Mouse (Mus musculus): ENCODE data around the gene Cntn5. TPM values are rescaled to one million over a fixed set of nuclear protein-coding genes. Genes with fewer than 3 reads are reported as not detected.
A peak's percentile ranks its signal among the peaks of the same experiment; 100 is the strongest.

Gene Cntn5
- polyA plus RNA-seq (2012; rRNA removed), result not detected in 2 replicates

- Histone ChIP-seq H3K36me3 (ENCODE audit: control insufficient read depth, insufficient read depth, low read length) (no peaks in the 10 kb centered on the region), H3K27ac (ENCODE audit: insufficient read depth, low read length) (no peak within 1 kb of the TSS), H3K4me3 (ENCODE audit: extremely low read depth, insufficient read depth, insufficient read length) (no peak within 1 kb of the TSS), H3K4me1 (ENCODE audit: control insufficient read depth, insufficient read depth, insufficient read length) (no peaks in the 10 kb centered on the region), H3K27me3 (ENCODE audit: control insufficient read depth, insufficient read depth, low read length) (no peaks in the 10 kb centered on the region)
- WGBS, result 8% methylated on average over 28 of the region's 28 CpGs
- no peak for DNase-seq (ENCODE audit: low read depth in 1 of 2, low spot score in 2 of 2)
- TF ChIP-seq POLR2A (IDR thresholded peaks at IDR 0.05; ENCODE audit: low read depth, low read length) (no peak), CTCF (IDR thresholded peaks at IDR 0.05; ENCODE audit: extremely low read depth, insufficient read depth, insufficient read length, insufficient replicate concordance) (no peak)
Measured at GRCm38 (mm10) chr9:10904616-10905363, at the start of gene Cntn5. Gene Cntn5, minus strand, starts transcription at chr9:10904775.

GRCm38 (mm10) chr9:10950470-10950869, 45.9 kb upstream of the Cntn5 start:
- H3K4me3 ChIP-seq (ENCODE audit: extremely low read depth, insufficient read depth, insufficient read length), result no peak overlapping the region
- no peaks in the 10 kb centered on the region for H3K27me3 ChIP-seq (ENCODE audit: control insufficient read depth, insufficient read depth, low read length)
- TF ChIP-seq CTCF (IDR thresholded peaks at IDR 0.05; ENCODE audit: extremely low read depth, insufficient read depth, insufficient read length, insufficient replicate concordance) (no peak), POLR2A (IDR thresholded peaks at IDR 0.05; ENCODE audit: low read depth, low read length) (no peak)
- H3K36me3 ChIP-seq (ENCODE audit: control insufficient read depth, insufficient read depth, low read length), result no peaks in the 10 kb centered on the region
- no peaks in the 10 kb centered on the region for H3K4me1 ChIP-seq (ENCODE audit: control insufficient read depth, insufficient read depth, insufficient read length)
- H3K27ac ChIP-seq (ENCODE audit: insufficient read depth, low read length), result no peak overlapping the region
- DNase-seq (ENCODE audit: low read depth in 1 of 2, low spot score in 2 of 2), result no peak

GRCm38 (mm10) chr9:10909573-10909972, 5.0 kb upstream of the Cntn5 start:
- DNase-seq (ENCODE audit: low read depth in 1 of 2, low spot score in 2 of 2), result peak in 1 of 2 experiments; percentile 11

GRCm38 (mm10) chr9:10905696-10906095, 1.1 kb upstream of the Cntn5 start:
- TF ChIP-seq POLR2A (IDR thresholded peaks at IDR 0.05; ENCODE audit: low read depth, low read length) (no peak), CTCF (IDR thresholded peaks at IDR 0.05; ENCODE audit: extremely low read depth, insufficient read depth, insufficient read length, insufficient replicate concordance) (no peak)
- 80% methylated on average over 9 of the region's 9 CpGs for WGBS
- no peaks in the 10 kb centered on the region for H3K36me3 ChIP-seq (ENCODE audit: control insufficient read depth, insufficient read depth, low read length)
- no peaks in the 10 kb centered on the region for H3K4me1 ChIP-seq (ENCODE audit: control insufficient read depth, insufficient read depth, insufficient read length)
- no peak overlapping the region for H3K27ac ChIP-seq (ENCODE audit: insufficient read depth, low read length)
- H3K4me3 ChIP-seq (ENCODE audit: extremely low read depth, insufficient read depth, insufficient read length), result no peak overlapping the region
- DNase-seq (ENCODE audit: low read depth in 1 of 2, low spot score in 2 of 2), result no peak
- no peaks in the 10 kb centered on the region for H3K27me3 ChIP-seq (ENCODE audit: control insufficient read depth, insufficient read depth, low read length)

More at GRCm38 (mm10) chr9:10909573-10909972, 5.0 kb upstream of the Cntn5 start:
- Histone ChIP-seq H3K27ac (ENCODE audit: insufficient read depth, low read length) (no peak overlapping the region), H3K36me3 (ENCODE audit: control insufficient read depth, insufficient read depth, low read length) (no peaks in the 10 kb centered on the region), H3K27me3 (ENCODE audit: control insufficient read depth, insufficient read depth, low read length) (no peaks in the 10 kb centered on the region), H3K4me1 (ENCODE audit: control insufficient read depth, insufficient read depth, insufficient read length) (no peaks in the 10 kb centered on the region), H3K4me3 (ENCODE audit: extremely low read depth, insufficient read depth, insufficient read length) (no peak overlapping the region)
- 17% methylated on average over 5 of the region's 5 CpGs for WGBS
- TF ChIP-seq CTCF (IDR thresholded peaks at IDR 0.05; ENCODE audit: extremely low read depth, insufficient read depth, insufficient read length, insufficient replicate concordance) (no peak), POLR2A (IDR thresholded peaks at IDR 0.05; ENCODE audit: low read depth, low read length) (no peak)

- no peak for TF ChIP-seq POLR2A (IDR thresholded peaks at IDR 0.05; ENCODE audit: low read depth, low read length)
- TF ChIP-seq CTCF (IDR thresholded peaks at IDR 0.05; ENCODE audit: extremely low read depth, insufficient read depth, insufficient read length, insufficient replicate concordance), result no peak
- 85% methylated on average over 1 of the region's 1 CpGs for WGBS
Measured at GRCm38 (mm10) chr9:10879758-10880157, 24.8 kb downstream of the Cntn5 start.

GRCm38 (mm10) chr9:10873881-10874280, 30.7 kb downstream of the Cntn5 start:
- Histone ChIP-seq H3K27ac (ENCODE audit: insufficient read depth, low read length) (no peak overlapping the region), H3K4me3 (ENCODE audit: extremely low read depth, insufficient read depth, insufficient read length) (no peak overlapping the region), H3K36me3 (ENCODE audit: control insufficient read depth, insufficient read depth, low read length) (no peaks in the 10 kb centered on the region), H3K4me1 (ENCODE audit: control insufficient read depth, insufficient read depth, insufficient read length) (no peaks in the 10 kb centered on the region), H3K27me3 (ENCODE audit: control insufficient read depth, insufficient read depth, low read length) (no peaks in the 10 kb centered on the region)
- DNase-seq (ENCODE audit: low read depth in 1 of 2, low spot score in 2 of 2), result no peak
- WGBS, result 77% methylated on average over 3 of the region's 3 CpGs
- TF ChIP-seq CTCF (IDR thresholded peaks at IDR 0.05; ENCODE audit: extremely low read depth, insufficient read depth, insufficient read length, insufficient replicate concordance), result no peak
- TF ChIP-seq POLR2A (IDR thresholded peaks at IDR 0.05; ENCODE audit: low read depth, low read length), result no peak

More at GRCm38 (mm10) chr9:10879758-10880157, 24.8 kb downstream of the Cntn5 start:
- Histone ChIP-seq H3K27me3 (ENCODE audit: control insufficient read depth, insufficient read depth, low read length) (no peaks in the 10 kb centered on the region), H3K36me3 (ENCODE audit: control insufficient read depth, insufficient read depth, low read length) (no peaks in the 10 kb centered on the region), H3K4me1 (ENCODE audit: control insufficient read depth, insufficient read depth, insufficient read length) (no peaks in the 10 kb centered on the region), H3K4me3 (ENCODE audit: extremely low read depth, insufficient read depth, insufficient read length) (no peak overlapping the region), H3K27ac (ENCODE audit: insufficient read depth, low read length) (no peak overlapping the region)
- DNase-seq (ENCODE audit: low read depth in 1 of 2, low spot score in 2 of 2), result no peak

Data from spleen, adult 2 months (tissue).